Mouse (Mus musculus) kidney, adult 18-20 months (tissue): Measurements from ENCODE around the gene Fastkd5.

Experiments used
- DNase-seq: peaks from one replicate; pipeline ENCODE4 v3.0.0; 2021

Fastkd5 gene

GRCm38 (mm10) chr2:130634006-130634738, 4.3 kb upstream of the Fastkd5 start:
- DNase-seq = no peak

GRCm38 (mm10) chr2:130632887-130633675, 3.3 kb upstream of the Fastkd5 start:
- DNase-seq = no peak

GRCm38 (mm10) chr2:130632416-130632815, 2.6 kb upstream of the Fastkd5 start:
- DNase-seq = peak; percentile 44

GRCm38 (mm10) chr2:130629080-130629838, 568 bp downstream of the Fastkd5 start:
- peak; percentile 30 for DNase-seq

- DNase-seq = no peak
Observed at GRCm38 (mm10) chr2:130628424-130628823, 1.4 kb downstream of the Fastkd5 start.

GRCm38 (mm10) chr2:130618972-130619371, 10.9 kb downstream of the Fastkd5 start:
- DNase-seq = peak; percentile 30

- DNase-seq = peak; percentile 40
Observed at GRCm38 (mm10) chr2:130613091-130613490, 16.7 kb downstream of the Fastkd5 start.

GRCm38 (mm10) chr2:130602195-130602594, 27.6 kb downstream of the Fastkd5 start:
- no peak for DNase-seq

GRCm38 (mm10) chr2:130598399-130598798, 31.4 kb downstream of the Fastkd5 start:
- DNase-seq = no peak

GRCm38 (mm10) chr2:130597601-130598010, 32.2 kb downstream of the Fastkd5 start:
- DNase-seq = peak; percentile 22

GRCm38 (mm10) chr2:130595596-130595995, 34.2 kb downstream of the Fastkd5 start:
- no peak for DNase-seq

- no peak for DNase-seq
Observed at GRCm38 (mm10) chr2:130591016-130591415, 38.8 kb downstream of the Fastkd5 start.

- no peak for DNase-seq
Observed at GRCm38 (mm10) chr2:130589761-130590160, 40.1 kb downstream of the Fastkd5 start.

- no peak for DNase-seq
Observed at GRCm38 (mm10) chr2:130589157-130589556, 40.7 kb downstream of the Fastkd5 start.

- no peak for DNase-seq
Observed at GRCm38 (mm10) chr2:130588373-130588772, 41.5 kb downstream of the Fastkd5 start.

- no peak for DNase-seq
Observed at GRCm38 (mm10) chr2:130586016-130586415, 43.8 kb downstream of the Fastkd5 start.

- DNase-seq = no peak
Observed at GRCm38 (mm10) chr2:130583902-130584560, 45.8 kb downstream of the Fastkd5 start.

GRCm38 (mm10) chr2:130582552-130582951, 47.3 kb downstream of the Fastkd5 start, which contains the start of gene Avp:
TSS of gene Avp (minus strand) at chr2:130582554.
- no peak for DNase-seq

GRCm38 (mm10) chr2:130581201-130581600, 48.6 kb downstream of the Fastkd5 start:
- DNase-seq = no peak

- no peak for DNase-seq
Observed at GRCm38 (mm10) chr2:130579791-130580190, 50.0 kb downstream of the Fastkd5 start.

GRCm38 (mm10) chr2:130578148-130578547, 51.7 kb downstream of the Fastkd5 start:
- DNase-seq = peak; percentile 73

GRCm38 (mm10) chr2:130577632-130578031, 52.2 kb downstream of the Fastkd5 start:
- peak; percentile 80 for DNase-seq

GRCm38 (mm10) chr2:130577021-130577420, 52.8 kb downstream of the Fastkd5 start:
- DNase-seq = peak; percentile 11
